Mouse (Mus musculus) midbrain, embryonic 12.5 days (tissue): ENCODE data around the gene Slc25a45. TPM values are rescaled to one million over a fixed set of nuclear protein-coding genes. Genes with fewer than 3 reads are reported as not detected.

Experiments used
- ATAC-seq: fragments of 200-750 bp; cut with Nextera tagmentation; 2 replicates; pipeline ENCODE4 v1.8.0; 2017; ENCODE audit warnings: low read depth, moderate TSS enrichment, moderate library complexity; ENCODE audit not compliant: low FRiP score
- H3K27ac ChIP-seq: fragments of 300-500 bp; sonication (generic); replicated peaks from 2 replicates; pipeline ENCODE4 v1.5.1; 2016; ENCODE audit warnings: mild to moderate bottlenecking
- H3K27me3 ChIP-seq: fragments of 300-500 bp; sonication (generic); 2 replicates; pipeline ENCODE4 v1.6.1; 2016; ENCODE audit warnings: mild to moderate bottlenecking
- H3K36me3 ChIP-seq: fragments of 300-500 bp; sonication (generic); 2 replicates; pipeline ENCODE4 v1.6.1; 2016
- H3K4me1 ChIP-seq: fragments of 300-500 bp; sonication (generic); 2 replicates; pipeline ENCODE4 v1.6.1; 2016
- H3K4me2 ChIP-seq: fragments of 300-500 bp; sonication (generic); replicated peaks from 2 replicates; pipeline ENCODE4 v1.6.1; 2016; ENCODE audit warnings: mild to moderate bottlenecking, moderate library complexity
- H3K4me3 ChIP-seq: fragments of 300-500 bp; sonication (generic); 2 replicates; pipeline ENCODE4 v1.5.1; 2016; ENCODE audit warnings: mild to moderate bottlenecking
- H3K9ac ChIP-seq: fragments of 300-500 bp; sonication (generic); replicated peaks from 2 replicates; pipeline ENCODE4 v1.6.1; 2016; ENCODE audit warnings: mild to moderate bottlenecking, moderate library complexity
- H3K9me3 ChIP-seq: fragments of 300-500 bp; sonication (generic); 2 replicates; pipeline ENCODE4 v1.6.1; 2016; ENCODE audit warnings: mild to moderate bottlenecking
- WGBS: fragments of 180-500 bp; shearing (Covaris S2); methylation state at CpG from one replicate; pipeline ENCODE4 v1.1.7; 2016; 5-methylcytosine and 5-hydroxymethylcytosine counted together
- polyA plus RNA-seq: library from polyadenylated mRNA; unstranded; fragments of >200 nt; fragmentation: Nextera tagmentation; extraction: Ambion mirVana; gene quantifications from 2 replicates; pipeline ENCODE4 v1.2.1, GENCODE M21; 2016

The Slc25a45 gene
- polyA plus RNA-seq, 1 experiment from 2014 or later = 3.4 TPM

DNA sequence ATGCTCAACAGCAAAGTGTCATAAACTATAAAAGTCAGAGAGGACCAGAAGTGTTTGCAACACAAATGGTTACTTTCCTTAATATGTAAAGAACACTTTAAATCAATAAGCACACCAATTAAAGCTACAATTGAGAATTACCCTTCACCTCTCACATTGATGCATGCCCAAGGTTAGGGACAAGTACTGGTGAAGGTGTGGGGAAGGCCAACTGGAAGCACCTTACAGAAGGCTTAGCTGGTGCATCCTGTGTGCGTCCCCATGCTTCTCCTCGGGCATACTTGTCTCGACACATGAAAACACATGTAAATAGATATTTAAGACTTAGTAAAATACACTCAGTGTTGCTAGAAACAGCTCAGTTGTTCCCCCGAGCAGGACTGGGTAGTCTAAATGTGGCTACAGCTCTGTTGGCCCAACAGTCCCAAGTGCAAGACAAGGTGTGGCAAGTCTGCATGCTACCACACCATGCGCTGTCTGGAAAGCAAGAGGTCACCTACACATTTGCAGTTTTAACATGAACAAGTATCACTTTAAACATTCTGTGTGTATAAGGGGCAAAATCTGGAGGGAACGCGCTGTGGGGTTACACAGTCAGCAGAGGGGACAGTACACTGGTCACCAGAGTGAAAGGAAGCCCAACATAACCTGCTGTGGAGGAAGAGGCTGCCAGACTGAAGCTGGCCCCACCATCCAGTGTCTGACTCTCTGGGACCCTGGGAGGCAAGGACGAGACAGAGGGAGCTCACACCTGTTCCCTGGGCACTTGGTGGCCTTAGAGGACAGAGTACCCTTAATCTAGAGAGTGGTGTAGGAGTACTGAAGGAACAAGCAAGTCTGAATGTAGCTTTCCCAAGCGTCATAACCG lies 42.3 kb upstream of the Slc25a45 start:
- no peak for ATAC-seq
- H3K27me3 ChIP-seq = no peaks in the 10 kb centered on the region
- H3K36me3 ChIP-seq = no peaks in the 10 kb centered on the region
- WGBS = 86% methylated on average over 10 of the region's 10 CpGs
- H3K4me3 ChIP-seq = no peak overlapping the region
- no peak overlapping the region for H3K27ac ChIP-seq
- 0 out of 2 replicates have a peak, but pooled peaks cover 1% of the 10 kb centered on the region for H3K4me1 ChIP-seq
- no peak overlapping the region for H3K4me2 ChIP-seq
- no peaks in the 10 kb centered on the region for H3K9me3 ChIP-seq
- H3K9ac ChIP-seq = no peak overlapping the region

DNA sequence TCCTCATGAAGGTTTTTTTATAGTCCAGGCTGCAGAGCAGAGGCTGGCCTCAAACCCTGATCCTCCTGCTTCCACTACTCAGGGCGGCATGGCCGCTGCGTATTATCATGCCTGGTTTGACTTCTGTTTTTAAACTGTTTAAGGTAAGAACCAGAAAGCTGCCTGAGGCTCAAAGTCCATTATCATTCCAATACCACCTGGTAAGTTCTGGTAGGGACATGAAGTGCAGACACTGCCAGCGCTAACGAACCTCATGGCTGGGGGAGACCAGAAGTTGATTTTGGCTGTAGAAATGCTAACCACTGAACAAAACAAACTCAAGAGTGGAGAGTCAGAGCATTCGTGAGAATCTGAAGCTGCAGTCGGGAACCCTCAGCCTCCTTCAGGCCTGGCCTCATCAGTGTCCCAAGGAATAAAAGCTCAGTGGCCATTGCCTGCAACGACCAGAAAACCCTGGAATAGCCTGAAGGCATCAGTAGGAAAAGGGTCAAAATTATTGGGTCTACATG lies 41.6 kb upstream of the Slc25a45 start:
- Histone ChIP-seq H3K4me1 (0 out of 2 replicates have a peak, but pooled peaks cover 5% of the 10 kb centered on the region), H3K36me3 (no peaks in the 10 kb centered on the region), H3K4me2 (no peak overlapping the region), H3K4me3 (no peak overlapping the region), H3K27ac (no peak overlapping the region), H3K27me3 (no peaks in the 10 kb centered on the region), H3K9ac (no peak overlapping the region), H3K9me3 (no peaks in the 10 kb centered on the region)
- 82% methylated on average over 8 of the region's 8 CpGs for WGBS
- no peak for ATAC-seq

DNA sequence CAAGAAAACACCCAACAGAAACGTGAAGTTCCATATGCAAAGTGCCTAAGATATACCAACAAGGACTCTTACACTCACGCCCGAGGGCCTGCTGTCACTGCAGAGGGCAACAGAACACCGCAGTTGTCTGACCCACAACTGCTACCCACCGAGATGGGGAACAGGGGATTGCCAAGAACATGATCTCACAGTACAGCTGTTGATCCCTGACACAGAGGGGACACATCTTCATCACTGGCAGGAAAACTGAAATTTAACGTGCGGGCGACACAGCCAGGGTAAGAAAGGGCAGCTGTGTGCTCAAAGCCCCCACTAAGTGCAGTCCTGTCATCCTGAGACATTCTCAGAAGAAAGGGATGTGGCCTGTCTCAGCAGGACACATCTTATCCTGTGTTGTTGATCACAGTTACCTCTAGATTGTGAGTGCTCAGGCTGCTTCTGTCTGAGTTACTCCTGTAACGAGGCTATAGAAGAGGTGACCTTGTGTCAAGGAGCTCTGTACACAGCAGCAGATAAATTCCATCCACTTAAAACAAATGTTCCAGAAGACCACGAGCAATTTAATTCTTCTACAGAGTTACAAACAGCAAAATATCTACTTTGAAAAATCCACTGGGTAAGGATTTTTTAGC lies 40.6 kb upstream of the Slc25a45 start:
- Histone ChIP-seq H3K4me2 (no peak overlapping the region), H3K9me3 (no peaks in the 10 kb centered on the region), H3K36me3 (no peaks in the 10 kb centered on the region), H3K9ac (no peak overlapping the region), H3K4me1 (peaks cover 12% of the 10 kb centered on the region), H3K27me3 (no peaks in the 10 kb centered on the region), H3K4me3 (no peak overlapping the region), H3K27ac (no peak overlapping the region)
- 76% methylated on average over 10 of the region's 10 CpGs for WGBS
- no peak for ATAC-seq

DNA sequence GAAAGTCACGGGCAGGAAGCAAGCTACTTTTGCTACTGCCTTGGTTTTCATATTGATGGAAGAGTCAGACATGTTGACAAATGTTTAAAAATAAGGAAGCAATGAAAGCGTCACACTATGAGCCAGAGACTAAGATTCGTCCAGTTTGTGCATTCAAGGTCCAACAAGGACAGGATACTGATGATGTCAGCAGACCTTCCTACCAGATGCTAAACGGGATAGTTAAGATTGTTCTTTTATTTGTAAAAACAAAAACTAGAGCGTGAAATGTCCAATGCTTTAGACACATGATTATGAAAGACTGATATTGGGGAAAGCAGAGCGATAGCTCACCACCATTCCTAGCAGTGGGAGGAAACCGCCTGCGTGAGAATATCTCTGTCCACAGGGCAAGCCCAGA lies 40.0 kb upstream of the Slc25a45 start:
- H3K9ac ChIP-seq = no peak overlapping the region
- H3K9me3 ChIP-seq = no peaks in the 10 kb centered on the region
- H3K27ac ChIP-seq = no peak overlapping the region
- no peak for ATAC-seq
- H3K27me3 ChIP-seq = no peaks in the 10 kb centered on the region
- H3K36me3 ChIP-seq = no peaks in the 10 kb centered on the region
- peaks cover 17% of the 10 kb centered on the region for H3K4me1 ChIP-seq
- 91% methylated on average over 8 of the region's 8 CpGs for WGBS
- no peak overlapping the region for H3K4me2 ChIP-seq
- H3K4me3 ChIP-seq = no peak overlapping the region

DNA sequence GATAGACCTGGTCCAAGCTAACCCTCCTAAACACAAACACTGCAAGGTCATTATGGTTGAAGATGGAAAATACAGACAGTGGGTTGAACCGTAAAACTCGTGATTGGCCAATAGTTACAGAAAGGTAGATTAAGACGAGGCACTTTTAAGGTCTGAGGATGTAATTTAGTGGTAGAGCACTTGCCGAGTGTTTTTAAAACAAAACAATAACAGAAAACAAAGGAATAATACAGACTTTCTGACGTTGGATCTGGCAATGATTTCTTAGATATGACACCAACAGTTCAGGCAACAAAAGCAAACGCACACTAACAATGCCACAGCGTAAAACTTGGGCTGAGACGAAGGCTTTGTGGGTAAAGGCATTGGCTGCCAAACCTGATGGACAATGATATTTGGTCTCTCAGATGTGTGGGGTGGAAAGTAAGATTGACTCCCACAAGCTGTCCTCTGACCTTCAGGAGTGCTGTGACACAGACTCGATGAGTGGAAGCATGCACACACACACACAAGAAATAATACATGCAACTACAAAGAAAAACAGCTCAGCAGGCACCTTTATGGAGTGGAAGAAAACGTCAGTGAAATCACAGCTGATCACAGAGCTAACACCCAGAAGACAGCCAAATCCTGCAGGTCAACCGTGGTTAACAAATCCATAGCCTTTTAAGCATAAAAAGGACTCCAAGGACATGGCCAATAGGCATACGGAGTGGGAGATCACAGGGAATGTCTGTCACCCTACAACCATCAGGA lies 39.3 kb upstream of the Slc25a45 start:
- H3K27me3 ChIP-seq = no peaks in the 10 kb centered on the region
- H3K4me3 ChIP-seq = no peak overlapping the region
- 74% methylated on average over 12 of the region's 12 CpGs for whole genome bisulfite sequencing
- H3K4me2 ChIP-seq = no peak overlapping the region
- no peak overlapping the region for H3K27ac ChIP-seq
- H3K36me3 ChIP-seq = no peaks in the 10 kb centered on the region
- H3K9ac ChIP-seq = no peak overlapping the region
- H3K9me3 ChIP-seq = no peaks in the 10 kb centered on the region
- no peak for ATAC-seq
- peaks cover 25% of the 10 kb centered on the region for H3K4me1 ChIP-seq

GRCm38 (mm10) chr19:5838892-5839165 lies 38.8 kb upstream of the Slc25a45 start:
- Histone ChIP-seq H3K9me3 (no peaks in the 10 kb centered on the region), H3K36me3 (no peaks in the 10 kb centered on the region), H3K9ac (no peak overlapping the region), H3K4me3 (no peak overlapping the region), H3K27me3 (no peaks in the 10 kb centered on the region), H3K4me1 (peaks cover 29% of the 10 kb centered on the region), H3K4me2 (no peak overlapping the region), H3K27ac (no peak overlapping the region)
- WGBS = 92% methylated on average over 4 of the region's 4 CpGs
- no peak for ATAC-seq

DNA sequence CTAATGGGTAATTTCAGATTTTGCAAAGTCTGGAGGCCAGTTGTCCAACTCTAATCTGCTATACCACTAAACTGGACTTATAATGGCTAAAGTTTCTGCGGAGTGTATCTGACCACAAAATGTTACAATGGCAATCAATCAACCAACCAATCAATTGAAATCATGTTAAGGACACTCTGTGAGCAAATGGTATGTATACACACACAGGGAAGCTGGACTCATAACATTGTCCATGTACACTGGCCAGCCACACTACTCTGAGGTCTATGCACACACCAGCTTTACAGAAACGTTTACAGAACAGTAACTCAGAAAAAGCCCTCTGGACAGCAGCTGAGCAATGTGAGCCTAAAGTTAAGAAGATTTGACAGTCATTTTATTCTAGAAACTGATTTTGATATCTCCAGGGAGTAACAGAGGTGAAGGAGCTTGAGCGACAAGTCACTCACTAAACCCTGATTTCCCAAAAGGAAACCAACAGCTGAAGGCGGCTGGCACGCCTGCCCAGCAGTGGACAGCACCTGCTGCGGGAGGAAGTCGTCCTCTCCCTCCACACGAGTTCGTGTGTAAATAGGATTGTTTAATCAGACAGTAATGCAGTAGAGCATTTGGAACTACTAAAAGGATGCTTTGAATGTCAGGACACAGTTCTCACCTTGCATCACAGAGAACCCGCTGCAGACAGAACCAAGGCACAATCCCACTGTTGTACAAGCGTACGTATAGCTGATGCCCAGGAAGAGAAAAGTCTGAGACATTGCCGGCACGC lies 38.1 kb upstream of the Slc25a45 start:
- H3K9ac ChIP-seq = no peak overlapping the region

GRCm38 (mm10) chr19:5840086-5840889 lies 37.3 kb upstream of the Slc25a45 start:
- H3K9me3 ChIP-seq = no peaks in the 10 kb centered on the region
- WGBS = 78% methylated on average over 18 of the region's 18 CpGs
- H3K36me3 ChIP-seq = no peaks in the 10 kb centered on the region
- H3K27me3 ChIP-seq = peaks cover 5% of the 10 kb centered on the region; the same call in 1 of the 2 replicates
- ATAC-seq = no peak
- H3K27ac ChIP-seq = no peak overlapping the region
- no peak overlapping the region for H3K9ac ChIP-seq
- H3K4me2 ChIP-seq = no peak overlapping the region
- H3K4me1 ChIP-seq = peaks cover 43% of the 10 kb centered on the region
- H3K4me3 ChIP-seq = no peak overlapping the region

More for the DNA sequence above, 38.1 kb upstream of the Slc25a45 start:
- no peak overlapping the region for H3K27ac ChIP-seq
- no peaks in the 10 kb centered on the region for H3K36me3 ChIP-seq
- no peaks in the 10 kb centered on the region for H3K9me3 ChIP-seq
- H3K4me3 ChIP-seq = no peak overlapping the region
- peaks cover 36% of the 10 kb centered on the region for H3K4me1 ChIP-seq
- H3K27me3 ChIP-seq = no peaks in the 10 kb centered on the region
- no peak overlapping the region for H3K4me2 ChIP-seq
- no peak for ATAC-seq
- 80% methylated on average over 14 of the region's 14 CpGs for WGBS

GRCm38 (mm10) chr19:5840890-5841388 lies 36.7 kb upstream of the Slc25a45 start:
- Histone ChIP-seq H3K4me3 (no peak overlapping the region), H3K9me3 (no peaks in the 10 kb centered on the region), H3K4me2 (no peak overlapping the region), H3K4me1 (peaks cover 47% of the 10 kb centered on the region), H3K27me3 (peaks cover 5% of the 10 kb centered on the region; the same call in 1 of the 2 replicates), H3K36me3 (no peaks in the 10 kb centered on the region), H3K27ac (no peak overlapping the region), H3K9ac (no peak overlapping the region)
- ATAC-seq = no peak
- WGBS = 94% methylated on average over 9 of the region's 9 CpGs

DNA sequence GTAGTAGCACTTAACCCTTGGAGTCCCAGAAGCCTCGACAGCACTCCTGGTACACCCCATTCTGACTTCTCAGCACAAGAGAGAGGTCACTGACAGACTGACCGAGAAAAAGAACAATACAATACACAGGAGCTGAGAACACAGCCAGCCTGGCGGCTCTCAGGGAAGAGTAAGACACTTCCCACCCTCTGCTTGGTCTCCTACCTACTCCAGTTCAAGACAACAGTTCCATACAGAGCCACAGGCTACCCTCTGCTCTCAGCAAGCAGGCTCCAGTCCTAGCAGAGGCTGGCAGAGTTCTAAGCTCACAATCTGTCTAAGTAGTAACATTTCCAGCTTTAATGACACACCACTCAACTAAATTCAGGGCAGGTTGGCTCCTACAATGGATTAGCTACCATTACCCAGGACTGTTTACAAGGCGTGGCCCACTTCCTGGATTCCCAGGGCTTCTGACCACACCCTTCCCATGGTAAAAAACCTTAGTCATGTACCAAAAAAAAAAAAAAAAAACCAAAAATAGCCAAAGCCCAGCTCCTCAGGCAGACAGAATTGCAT lies 36.1 kb upstream of the Slc25a45 start:
- ATAC-seq = no peak
- Histone ChIP-seq H3K4me3 (no peak overlapping the region), H3K9me3 (no peaks in the 10 kb centered on the region), H3K4me1 (peaks cover 51% of the 10 kb centered on the region), H3K4me2 (no peak overlapping the region), H3K27me3 (peaks cover 5% of the 10 kb centered on the region; the same call in 1 of the 2 replicates), H3K9ac (no peak overlapping the region), H3K27ac (no peak overlapping the region), H3K36me3 (no peaks in the 10 kb centered on the region)
- WGBS = 61% methylated on average over 4 of the region's 4 CpGs
